Mouse (Mus musculus): ENCODE results near the gene Oard1. TPM values are rescaled to one million over a fixed set of nuclear protein-coding genes. Genes with fewer than 3 reads are reported as not detected.

Gene Oard1
- polyA plus RNA-seq, 1 experiment: 14.6 TPM

DNA sequence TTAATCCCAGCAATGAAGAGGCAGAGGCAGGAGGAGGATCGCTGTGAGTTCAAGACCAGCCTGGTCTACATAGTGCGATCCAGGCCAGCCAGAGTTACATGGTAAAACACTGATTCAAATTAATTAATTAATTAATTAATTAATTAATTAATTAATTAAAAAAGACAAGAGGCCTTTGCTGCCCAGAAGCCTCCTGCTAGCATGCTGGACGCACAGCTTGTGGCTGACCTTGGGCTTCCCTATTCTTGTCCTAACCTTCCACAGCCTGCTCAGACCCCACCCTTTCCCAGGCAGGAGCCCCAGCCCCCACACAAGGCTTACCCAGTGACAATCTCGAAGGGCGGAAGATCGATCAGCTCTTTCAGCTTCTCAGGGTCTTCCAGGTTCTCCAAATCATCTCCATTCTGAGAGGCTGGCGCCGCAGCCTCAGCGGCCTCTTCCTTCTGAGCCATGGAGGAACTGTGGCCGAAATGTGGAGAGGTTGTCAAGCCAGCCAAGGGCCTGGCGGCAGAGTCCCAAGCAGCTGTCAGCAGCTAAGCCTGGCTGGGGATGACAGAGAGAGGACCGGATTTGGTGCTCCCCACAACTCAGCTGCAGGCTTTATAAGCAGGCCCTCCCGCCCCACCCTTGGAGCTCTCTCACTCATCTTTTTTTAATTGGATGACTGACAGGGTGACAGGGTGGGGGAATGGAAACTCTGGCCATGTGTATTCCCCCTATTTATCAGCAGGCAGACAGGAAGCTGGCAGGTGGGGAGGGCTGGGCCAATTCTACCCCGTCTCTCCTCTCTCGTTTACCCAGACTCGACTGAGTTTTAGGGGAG lies 22.6 kb downstream of the Oard1 start, which contains the start of gene Apobec2:
Gene Apobec2 (minus strand): TSS at position 773 of the 823 bp plus-strand sequence.
- TF ChIP-seq GATA1 (IDR thresholded peaks at IDR 0.05; ENCODE audit: borderline replicate concordance, low read length) (no peak), FLI1 (IDR thresholded peaks at IDR 0.05; ENCODE audit: low read length) (no peak)

DNA sequence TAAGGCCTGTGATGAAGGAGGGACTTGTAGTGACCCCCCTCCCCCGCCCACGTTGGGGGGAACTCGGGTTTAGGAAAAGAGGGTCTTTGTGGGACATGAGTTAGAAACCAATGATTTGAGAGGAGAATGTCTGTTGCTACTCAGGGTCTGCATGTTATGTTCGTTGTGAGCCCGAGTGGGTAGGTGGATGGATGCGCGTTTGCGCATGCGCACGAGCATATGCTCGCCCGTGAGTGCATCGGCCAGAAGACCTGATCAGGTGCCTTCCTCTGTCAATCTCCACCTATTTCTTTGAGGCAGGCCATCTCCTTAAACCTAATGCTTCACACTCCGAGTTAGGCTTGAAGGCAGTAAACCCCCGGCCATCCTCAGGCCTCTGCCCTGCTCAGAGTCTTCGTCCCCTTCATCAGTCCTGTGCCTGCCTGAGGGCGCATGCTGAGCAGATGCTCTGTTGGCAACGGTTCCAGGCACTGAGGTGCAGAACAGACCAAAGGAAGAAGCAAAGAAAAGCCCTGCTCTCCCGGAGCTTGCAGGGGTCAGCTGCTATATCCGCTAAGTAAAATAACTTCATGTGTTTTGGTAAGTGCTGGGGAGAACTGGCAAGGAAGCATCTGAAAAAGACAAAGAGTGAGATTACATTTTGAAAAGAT lies 23.3 kb downstream of the Oard1 start:
- Histone ChIP-seq H3K4me3 (replicated peaks) (no peak overlapping the region), H3K36me3 (replicated peaks; ENCODE audit: low read length) (no peaks in the 10 kb centered on the region), H3K9me3 (no peaks in the 10 kb centered on the region), H3K4me1 (peaks cover 49% of the 10 kb centered on the region), H3K27me3 (replicated peaks) (peaks cover 7% of the 10 kb centered on the region)
- TF ChIP-seq FLI1 (IDR thresholded peaks at IDR 0.05; ENCODE audit: low read length) (no peak), GATA1 (IDR thresholded peaks at IDR 0.05; ENCODE audit: borderline replicate concordance, low read length) (no peak)

More for the DNA sequence above, 22.6 kb downstream of the Oard1 start, which contains the start of gene Apobec2:
- Histone ChIP-seq H3K36me3 (replicated peaks; ENCODE audit: low read length) (no peaks in the 10 kb centered on the region), H3K9me3 (no peaks in the 10 kb centered on the region), H3K4me1 (peaks cover 48% of the 10 kb centered on the region), H3K27me3 (replicated peaks) (peaks cover 3% of the 10 kb centered on the region), H3K4me3 (replicated peaks) (no peak within 1 kb of the TSS)

DNA sequence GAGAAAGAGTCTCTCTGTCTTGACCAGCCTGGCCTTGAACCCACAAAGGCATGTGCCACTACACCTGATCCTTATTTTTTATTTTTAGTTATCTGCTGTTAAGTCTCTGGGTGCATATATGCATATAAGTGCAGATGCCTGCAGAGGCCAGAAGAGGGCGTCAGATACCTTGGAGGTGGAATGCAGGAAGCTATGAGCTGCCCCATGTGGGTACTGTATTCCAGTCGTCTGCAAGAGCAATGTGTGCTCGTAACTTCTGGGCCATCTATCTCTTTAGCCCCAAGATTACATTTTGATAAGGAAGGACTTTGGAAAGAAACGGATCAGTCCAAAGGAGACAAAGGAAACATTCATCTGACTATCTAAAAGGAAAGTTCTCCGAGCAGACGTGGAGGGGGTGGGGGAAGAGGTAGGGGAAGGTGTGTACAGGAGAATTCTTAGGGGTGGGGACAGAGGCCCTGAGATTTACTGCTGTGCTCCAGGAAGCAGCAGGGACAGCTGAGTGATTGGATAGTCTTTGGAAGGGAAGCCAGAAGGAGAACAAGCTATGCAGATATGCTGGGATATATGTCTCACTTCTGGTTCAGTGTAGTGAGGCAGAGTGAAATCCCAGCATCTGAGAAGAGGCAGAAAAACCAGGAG lies 24.0 kb downstream of the Oard1 start:
- no peaks in the 10 kb centered on the region for H3K36me3 ChIP-seq (replicated peaks; ENCODE audit: low read length)
- no peak for TF ChIP-seq GATA1 (IDR thresholded peaks at IDR 0.05; ENCODE audit: borderline replicate concordance, low read length)
- TF ChIP-seq FLI1 (IDR thresholded peaks at IDR 0.05; ENCODE audit: low read length): no peak
- peaks cover 42% of the 10 kb centered on the region for H3K4me1 ChIP-seq
- H3K27me3 ChIP-seq (replicated peaks): peaks cover 7% of the 10 kb centered on the region
- no peaks in the 10 kb centered on the region for H3K9me3 ChIP-seq
- no peak overlapping the region for H3K4me3 ChIP-seq (replicated peaks)

DNA sequence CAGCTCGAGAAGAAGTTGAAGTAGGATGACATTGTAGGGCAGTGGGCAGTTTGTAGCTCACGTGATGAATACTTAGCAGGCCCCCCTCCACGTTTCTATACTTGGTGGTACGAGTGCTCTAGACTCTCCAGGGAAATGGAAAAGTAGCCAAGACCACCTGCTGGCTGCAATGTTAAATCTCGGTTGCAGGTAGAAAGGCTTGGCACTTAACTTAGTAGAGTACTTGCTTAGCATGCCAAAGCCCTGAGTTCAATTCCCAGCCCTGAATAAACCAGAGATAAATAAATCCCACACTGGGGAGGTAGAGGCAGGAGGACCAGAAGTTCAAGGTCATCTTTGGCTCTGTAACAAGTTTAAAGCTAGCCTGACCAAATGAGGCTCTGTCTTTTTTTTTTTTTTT lies 24.7 kb downstream of the Oard1 start:
- TF ChIP-seq FLI1 (IDR thresholded peaks at IDR 0.05; ENCODE audit: low read length) (no peak), GATA1 (IDR thresholded peaks at IDR 0.05; ENCODE audit: borderline replicate concordance, low read length) (no peak)
- Histone ChIP-seq H3K4me3 (replicated peaks) (no peak overlapping the region), H3K9me3 (no peaks in the 10 kb centered on the region), H3K27me3 (replicated peaks) (peaks cover 7% of the 10 kb centered on the region), H3K36me3 (replicated peaks; ENCODE audit: low read length) (no peaks in the 10 kb centered on the region), H3K4me1 (peaks cover 38% of the 10 kb centered on the region)

DNA sequence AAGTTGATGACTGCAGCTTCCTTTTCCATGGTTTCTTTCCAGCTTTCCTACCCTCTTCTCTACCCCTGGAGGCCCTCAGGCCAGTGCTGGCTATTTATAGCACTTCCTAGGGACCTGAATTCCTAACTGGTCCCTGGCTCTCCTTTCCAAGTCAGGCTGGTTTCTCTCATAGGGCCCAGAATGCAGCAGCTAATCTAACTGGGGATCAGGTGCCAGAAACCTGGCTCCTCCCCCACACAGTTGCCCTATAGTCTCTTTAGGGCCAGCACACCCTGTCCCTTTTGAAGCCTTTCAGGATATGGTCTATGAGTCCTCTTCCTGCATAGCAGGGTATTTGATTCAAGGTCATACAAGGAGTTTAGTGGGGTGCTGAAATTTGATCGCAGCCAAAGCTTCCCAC lies 26.7 kb downstream of the Oard1 start:
- Histone ChIP-seq H3K4me1 (peaks cover 21% of the 10 kb centered on the region), H3K9me3 (0 out of 2 replicates have a peak, but pooled peaks cover 4% of the 10 kb centered on the region), H3K27me3 (replicated peaks) (peaks cover 7% of the 10 kb centered on the region), H3K4me3 (replicated peaks) (no peak overlapping the region), H3K36me3 (replicated peaks; ENCODE audit: low read length) (no peaks in the 10 kb centered on the region)
- TF ChIP-seq GATA1 (IDR thresholded peaks at IDR 0.05; ENCODE audit: borderline replicate concordance, low read length): no peak
- TF ChIP-seq FLI1 (IDR thresholded peaks at IDR 0.05; ENCODE audit: low read length): no peak

DNA sequence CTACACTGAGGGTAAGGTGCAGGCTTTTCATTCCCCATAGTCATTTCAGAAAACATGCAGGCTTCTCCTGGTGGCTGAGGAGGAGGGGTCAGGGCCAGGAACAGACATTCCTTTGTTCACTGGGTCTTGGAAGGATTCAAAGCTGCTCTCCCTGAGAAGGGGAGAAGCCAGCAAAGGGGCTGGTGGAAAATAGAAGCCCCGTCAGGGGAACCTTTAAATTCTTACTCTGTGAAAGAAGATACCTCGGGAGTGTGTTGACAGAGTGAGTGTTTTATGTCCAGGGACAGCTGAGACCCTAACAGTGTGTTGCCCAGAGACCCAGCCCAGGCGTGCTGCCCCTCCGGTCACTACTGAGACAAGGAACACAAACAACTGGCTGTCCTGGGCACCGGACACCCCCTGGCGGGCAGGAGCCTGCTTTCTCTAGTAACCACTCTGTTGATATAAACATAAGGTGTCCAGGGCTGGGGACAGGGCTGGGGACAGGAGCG lies 27.7 kb downstream of the Oard1 start:
- Histone ChIP-seq H3K9me3 (0 out of 2 replicates have a peak, but pooled peaks cover 4% of the 10 kb centered on the region), H3K36me3 (replicated peaks; ENCODE audit: low read length) (no peaks in the 10 kb centered on the region)

DNA sequence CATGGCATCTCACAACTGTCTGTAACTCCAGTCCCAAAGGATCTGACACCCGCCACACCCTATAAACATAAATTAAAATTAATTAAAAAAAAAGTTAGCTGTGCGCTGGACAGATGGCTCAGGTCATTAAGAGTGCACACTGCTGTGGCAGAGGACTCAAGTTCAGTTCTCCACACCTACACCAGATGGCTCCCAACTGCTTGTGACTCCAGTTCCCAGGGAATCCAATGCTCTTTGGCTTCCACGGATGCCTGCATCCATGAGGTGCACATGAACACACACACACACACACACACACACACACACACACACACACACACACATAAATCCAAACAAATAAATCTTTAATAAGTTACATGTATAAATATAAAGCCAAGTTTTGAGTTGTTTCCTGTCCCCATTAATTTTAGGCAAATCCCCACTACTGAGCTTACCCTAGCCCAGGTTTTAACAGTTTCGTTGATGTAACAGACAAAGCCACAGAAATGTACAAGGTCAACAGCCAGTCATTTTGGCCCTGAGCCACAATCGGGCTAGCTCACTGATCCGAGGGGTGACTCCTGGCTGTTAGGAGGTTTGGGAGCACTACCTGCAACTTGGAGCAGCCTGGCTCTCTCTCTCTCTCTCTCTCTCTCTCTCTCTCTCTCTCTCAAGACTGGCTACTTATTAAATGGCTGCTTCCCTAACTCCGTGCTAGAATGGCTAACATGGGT lies 33.1 kb downstream of the Oard1 start:
- Histone ChIP-seq H3K4me3 (replicated peaks) (no peak overlapping the region), H3K9me3 (0 out of 2 replicates have a peak, but pooled peaks cover 4% of the 10 kb centered on the region), H3K27me3 (replicated peaks) (peaks cover 5% of the 10 kb centered on the region), H3K4me1 (peaks cover 5% of the 10 kb centered on the region), H3K36me3 (replicated peaks; ENCODE audit: low read length) (no peaks in the 10 kb centered on the region)
- no peak for TF ChIP-seq FLI1 (IDR thresholded peaks at IDR 0.05; ENCODE audit: low read length)
- no peak for TF ChIP-seq GATA1 (IDR thresholded peaks at IDR 0.05; ENCODE audit: borderline replicate concordance, low read length)

More for the DNA sequence above, 27.7 kb downstream of the Oard1 start:
- Histone ChIP-seq H3K27me3 (replicated peaks) (peaks cover 7% of the 10 kb centered on the region), H3K4me1 (peaks cover 13% of the 10 kb centered on the region), H3K4me3 (replicated peaks) (no peak overlapping the region)
- TF ChIP-seq FLI1 (IDR thresholded peaks at IDR 0.05; ENCODE audit: low read length) (no peak), GATA1 (IDR thresholded peaks at IDR 0.05; ENCODE audit: borderline replicate concordance, low read length) (no peak)

DNA sequence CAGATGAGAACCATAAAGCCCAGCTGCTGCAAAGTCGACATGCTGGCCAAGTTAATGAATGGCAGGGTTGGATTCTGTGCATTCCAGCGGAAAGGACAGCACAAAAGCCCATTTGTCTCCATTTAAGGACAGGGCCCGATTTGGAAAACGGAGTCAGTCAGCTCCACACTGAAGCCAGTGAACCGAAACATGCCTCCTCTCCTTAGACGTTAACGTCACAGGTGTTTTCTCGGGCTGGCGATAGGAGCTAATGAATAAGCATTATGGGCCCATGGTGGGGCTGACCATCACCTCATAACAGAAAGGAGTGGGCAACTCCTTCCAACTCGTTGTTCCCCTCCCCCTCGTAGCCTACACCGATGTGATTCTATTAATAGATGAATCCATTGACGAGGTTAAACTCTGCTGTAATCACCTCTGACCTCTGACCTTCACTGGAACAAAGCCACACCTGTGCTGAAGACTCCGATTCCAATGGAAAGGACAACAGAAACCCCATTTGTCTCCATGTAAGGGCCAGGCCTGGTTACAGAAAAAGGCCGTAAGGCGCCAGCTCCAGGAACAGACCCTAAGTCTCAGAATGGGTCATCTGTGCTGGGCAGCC lies 33.8 kb downstream of the Oard1 start:
- peaks cover 8% of the 10 kb centered on the region for H3K27me3 ChIP-seq (replicated peaks)
- no peak overlapping the region for H3K4me3 ChIP-seq (replicated peaks)
- H3K9me3 ChIP-seq: 0 out of 2 replicates have a peak, but pooled peaks cover 4% of the 10 kb centered on the region
- no peaks in the 10 kb centered on the region for H3K36me3 ChIP-seq (replicated peaks; ENCODE audit: low read length)
- peaks cover 12% of the 10 kb centered on the region for H3K4me1 ChIP-seq
- TF ChIP-seq FLI1 (IDR thresholded peaks at IDR 0.05; ENCODE audit: low read length): no peak
- TF ChIP-seq GATA1 (IDR thresholded peaks at IDR 0.05; ENCODE audit: borderline replicate concordance, low read length): no peak

DNA sequence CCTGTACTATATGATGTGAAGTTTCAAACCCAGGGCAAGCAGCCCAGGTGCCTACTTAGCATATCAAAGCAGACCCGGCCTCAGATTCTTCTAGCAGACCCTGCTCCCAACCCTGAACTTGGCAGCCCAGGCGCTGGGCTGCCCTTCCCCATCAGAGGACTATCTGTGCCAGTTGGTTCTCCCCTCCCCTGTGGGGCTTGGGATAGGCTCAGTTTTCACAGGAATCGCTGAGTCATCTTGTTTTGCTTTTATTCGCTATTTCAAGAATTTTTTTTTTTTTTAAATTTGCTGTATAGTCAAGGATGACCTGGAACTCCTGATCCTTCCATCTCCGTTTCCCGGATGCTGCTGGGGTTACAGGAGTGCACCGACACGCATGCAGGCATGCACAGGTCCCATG lies 37.9 kb downstream of the Oard1 start:
- no peaks in the 10 kb centered on the region for H3K36me3 ChIP-seq (replicated peaks; ENCODE audit: low read length)
- H3K4me1 ChIP-seq: peaks cover 29% of the 10 kb centered on the region
- TF ChIP-seq FLI1 (IDR thresholded peaks at IDR 0.05; ENCODE audit: low read length): no peak
- TF ChIP-seq GATA1 (IDR thresholded peaks at IDR 0.05; ENCODE audit: borderline replicate concordance, low read length): no peak
- no peaks in the 10 kb centered on the region for H3K9me3 ChIP-seq
- peaks cover 18% of the 10 kb centered on the region for H3K27me3 ChIP-seq (replicated peaks)
- peak overlapping the region; percentile 70 for H3K4me3 ChIP-seq (replicated peaks)

Measured in megakaryocyte, embryonic 14.5 days (primary cell).